1 mouse cellular context compared by ENCODE assay signal in the genomic region with DNA sequence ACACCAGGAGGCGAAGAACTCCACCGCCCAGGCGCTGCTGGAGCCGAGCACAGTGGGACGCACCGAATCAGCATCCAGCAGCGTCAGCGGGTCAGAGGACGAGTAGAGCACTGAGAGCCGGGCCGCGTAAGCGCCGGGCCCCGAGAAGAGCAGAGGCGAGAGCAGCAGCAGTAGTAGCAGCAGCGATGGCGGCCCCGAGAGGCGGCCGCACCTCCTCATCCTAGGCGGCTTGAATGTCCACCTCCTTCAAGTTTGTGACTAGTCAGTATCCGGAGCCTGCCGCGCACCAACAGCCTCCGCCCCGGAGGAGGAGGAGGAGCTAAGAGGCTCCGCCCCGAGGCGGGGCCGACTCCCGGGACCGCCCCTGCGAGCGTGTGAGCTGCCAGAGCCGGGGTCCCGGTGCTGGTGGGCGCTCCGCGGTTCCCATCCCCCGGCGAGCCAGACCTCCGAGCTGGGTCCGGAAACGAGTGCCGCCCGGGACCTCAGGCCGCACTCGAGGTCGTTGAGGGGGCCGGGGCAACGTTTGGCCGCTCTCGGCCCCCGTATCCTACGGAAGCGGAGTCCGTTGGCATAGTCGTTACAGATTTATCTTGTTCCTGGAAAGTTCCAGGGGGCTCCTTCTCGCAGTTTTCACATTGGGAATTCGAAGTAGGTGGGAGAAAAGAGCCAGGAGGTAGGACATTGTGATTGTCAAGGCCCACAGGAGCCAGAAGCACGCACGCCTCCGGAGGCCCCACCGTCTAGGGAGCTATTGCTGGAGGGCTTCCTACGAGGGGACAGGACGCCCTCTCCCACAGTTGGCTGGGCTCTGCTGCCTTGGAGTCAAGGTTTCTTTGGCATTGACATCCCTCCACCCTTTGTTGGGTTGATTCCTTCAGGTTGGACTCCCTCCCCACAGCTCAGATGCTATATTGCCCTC.
TF ChIP-seq lines count a peak whose summit lies in the region.

A gene (minus strand): TSS at position 309 of the 919 bp plus-strand sequence.

TF ChIP-seq in MEL, 35 proteins besides CTCF, POLR2A, EP300 and RAD21 (continued from another document):
- TF ChIP-seq POLR2AphosphoS2 (IDR thresholded peaks at IDR 0.05; ENCODE audit: low read length) = peak; percentile 38; the same call in 1 of the 2 replicates
- TF ChIP-seq MYB (IDR thresholded peaks at IDR 0.05; ENCODE audit: low read depth, low read length) = peak; percentile 85
- TF ChIP-seq NRF1 (IDR thresholded peaks at IDR 0.05; ENCODE audit: insufficient read depth, low read depth, low read length, poor library complexity, severe bottlenecking) = peak; percentile 24; the same call in 1 of the 2 replicates
- TF ChIP-seq SMC3 (IDR thresholded peaks at IDR 0.05; ENCODE audit: low read depth, low read length) = no peak
- TF ChIP-seq POLR2AphosphoS5 (IDR thresholded peaks at IDR 0.05; ENCODE audit: borderline replicate concordance, low read depth, low read length) = no peak
- TF ChIP-seq ZNF384 (IDR thresholded peaks at IDR 0.05; ENCODE audit: low read depth, low read length) = no peak
- TF ChIP-seq E2F4 (IDR thresholded peaks at IDR 0.05; ENCODE audit: borderline replicate concordance, low read depth, low read length) = no peak
